Mouse (Mus musculus) hindbrain, embryonic 14.5 days (tissue): Measurements from ENCODE around the gene Cacna2d3. TPM values are rescaled to one million over a fixed set of nuclear protein-coding genes. Genes with fewer than 3 reads are reported as not detected.
A peak's percentile ranks its signal among the peaks of the same experiment; 100 is the strongest.

Experiments used
- ATAC-seq: fragments of 200-750 bp; cut with Nextera tagmentation; 2 replicates; pipeline ENCODE4 v1.8.0; 2017; ENCODE audit warnings: moderate number of reproducible peaks, mild to moderate bottlenecking, moderate TSS enrichment, moderate library complexity; ENCODE audit not compliant: low FRiP score
- DNase-seq: peaks from one replicate; pipeline ENCODE4 v3.0.0-alpha.2; 2015; ENCODE audit warnings: low spot score
- H3K27ac ChIP-seq: fragments of 300-500 bp; sonication (generic); 2 replicates; pipeline ENCODE4 v1.5.1; 2014; ENCODE audit warnings: mild to moderate bottlenecking, moderate library complexity
- H3K27me3 ChIP-seq: fragments of 300-500 bp; sonication (generic); 2 replicates; pipeline ENCODE4 v1.6.1; 2014; ENCODE audit warnings: mild to moderate bottlenecking, low read length, mixed read lengths; ENCODE audit not compliant: control insufficient read depth, insufficient read depth
- H3K36me3 ChIP-seq: fragments of 300-500 bp; sonication (generic); replicated peaks from 2 replicates; pipeline ENCODE4 v1.6.1; 2014; ENCODE audit not compliant: control insufficient read depth, insufficient read depth
- H3K4me1 ChIP-seq: fragments of 300-500 bp; sonication (generic); replicated peaks from 2 replicates; pipeline ENCODE4 v1.6.1; 2014; ENCODE audit warnings: antibody characterized with exemption, low read length, mixed read lengths; ENCODE audit not compliant: control insufficient read depth, insufficient read depth
- H3K4me2 ChIP-seq: fragments of 300-500 bp; sonication (generic); replicated peaks from 2 replicates; pipeline ENCODE4 v1.6.1; 2014; ENCODE audit warnings: mild to moderate bottlenecking, moderate library complexity
- H3K4me3 ChIP-seq: fragments of 300-500 bp; sonication (generic); replicated peaks from 2 replicates; pipeline ENCODE4 v1.5.1; 2014; ENCODE audit warnings: mild to moderate bottlenecking, low read length
- H3K9ac ChIP-seq: fragments of 300-500 bp; sonication (generic); 2 replicates; pipeline ENCODE4 v1.6.1; 2014
- H3K9me3 ChIP-seq: fragments of 300-500 bp; sonication (generic); 2 replicates; pipeline ENCODE4 v1.6.1; 2016; ENCODE audit warnings: low read length; ENCODE audit not compliant: control insufficient read depth
- WGBS: fragments of 180-500 bp; shearing (Covaris S2); extraction: QIAGEN DNeasy Blood & Tissue Kit; methylation state at CpG from one replicate; pipeline ENCODE4 v1.1.7; 2014; 5-methylcytosine and 5-hydroxymethylcytosine counted together
- polyA plus RNA-seq: library from polyadenylated mRNA; unstranded; fragments of >200 nt; fragmentation: Nextera tagmentation; extraction: Ambion mirVana; gene quantifications from 2 replicates; pipeline ENCODE4 v1.2.1, GENCODE M21; 2014

Gene Cacna2d3
- polyA plus RNA-seq, 1 experiment from 2014 or later = 61.6 TPM

DNA sequence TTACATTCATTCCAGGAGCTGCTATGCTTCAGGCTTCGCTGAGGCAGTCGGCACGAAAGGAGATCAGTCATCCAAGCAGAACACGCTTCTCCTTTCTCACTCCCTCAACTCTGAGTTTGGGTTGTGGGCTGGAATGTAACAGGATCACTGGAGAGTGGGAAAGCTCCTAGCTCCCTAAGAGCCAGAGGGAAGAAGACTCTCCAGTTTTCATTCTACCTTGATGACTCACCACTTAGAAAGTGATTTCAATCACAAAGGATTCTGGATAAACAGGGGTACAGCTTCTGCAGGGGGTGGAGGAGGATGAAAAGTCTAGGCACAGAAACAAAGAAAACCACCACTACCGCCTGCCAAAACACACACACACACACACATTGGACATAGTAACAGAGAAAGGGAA, 760.3 kb downstream of the Cacna2d3 start:
- ATAC-seq (no peak), DNase-seq (no peak)
- no peaks in the 10 kb centered on the region for H3K36me3 ChIP-seq
- H3K27ac ChIP-seq = no peak overlapping the region
- peaks cover 20% of the 10 kb centered on the region for H3K4me1 ChIP-seq
- H3K4me2 ChIP-seq = no peak overlapping the region
- H3K9me3 ChIP-seq = no peaks in the 10 kb centered on the region
- no peak overlapping the region for H3K9ac ChIP-seq
- H3K4me3 ChIP-seq = no peak overlapping the region
- no peaks in the 10 kb centered on the region for H3K27me3 ChIP-seq
- 81% methylated on average over 5 of the region's 5 CpGs for WGBS

- H3K9me3 ChIP-seq = no peaks in the 10 kb centered on the region
- peak overlapping the region; percentile 55 for H3K27ac ChIP-seq
- no peak for DNase-seq
- H3K36me3 ChIP-seq = no peaks in the 10 kb centered on the region
- no peak overlapping the region for H3K9ac ChIP-seq
- no peak overlapping the region for H3K4me3 ChIP-seq
- H3K4me2 ChIP-seq = no peak overlapping the region
- H3K27me3 ChIP-seq = no peaks in the 10 kb centered on the region
- 24% methylated on average over 3 of the region's 3 CpGs for WGBS
- peaks cover 31% of the 10 kb centered on the region for H3K4me1 ChIP-seq
- ATAC-seq = peak; percentile 34; the same call in 1 of the 2 replicates
Measured at GRCm38 (mm10) chr14:28959042-28959441, 762.6 kb downstream of the Cacna2d3 start.

DNA sequence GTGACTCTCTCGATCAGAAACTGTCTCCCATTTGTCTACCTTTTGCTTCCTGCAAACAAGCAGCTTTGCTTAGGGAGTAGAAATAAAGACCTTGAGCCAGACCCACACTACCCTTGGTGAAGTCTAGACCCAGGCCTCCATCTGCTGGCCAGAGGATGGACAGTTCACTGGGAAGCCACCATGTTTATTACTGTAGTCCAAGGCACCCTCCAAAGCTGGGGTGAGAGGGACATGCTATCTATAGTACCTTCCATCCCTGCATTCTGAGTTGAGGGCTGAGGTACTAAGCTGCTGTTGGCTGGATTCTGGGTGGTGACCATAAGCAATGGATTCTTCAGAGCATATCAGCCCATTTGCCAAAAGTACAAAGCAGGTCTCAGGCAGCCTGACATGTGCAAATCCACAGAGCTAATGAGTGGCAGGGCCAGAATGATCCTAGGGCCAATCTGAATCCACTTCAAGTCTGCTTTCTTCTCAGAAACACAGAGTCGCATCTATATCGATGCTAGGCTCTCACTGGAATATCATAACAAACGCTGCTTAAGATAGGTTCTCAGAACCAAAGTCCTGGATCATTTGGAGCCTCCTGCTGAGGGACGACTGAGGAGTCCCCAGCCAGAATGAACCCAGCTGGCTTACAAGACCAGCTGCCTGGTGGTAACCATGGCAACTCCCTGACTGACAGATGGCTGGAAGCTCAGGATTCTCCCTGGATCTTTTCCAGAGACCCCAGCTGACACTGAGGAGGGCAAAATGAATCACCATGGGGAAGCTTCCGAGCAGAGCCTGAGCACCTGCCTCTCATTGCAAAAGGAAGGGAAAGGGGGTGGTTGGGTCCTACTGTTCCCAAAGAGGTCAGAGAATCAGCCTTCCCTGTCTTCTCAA, 763.3 kb downstream of the Cacna2d3 start:
- peaks cover 32% of the 10 kb centered on the region for H3K4me1 ChIP-seq
- H3K27ac ChIP-seq = peak overlapping the region; percentile 73
- no peak overlapping the region for H3K4me3 ChIP-seq
- H3K27me3 ChIP-seq = no peaks in the 10 kb centered on the region
- H3K9ac ChIP-seq = no peak overlapping the region
- WGBS = 10% methylated on average over 6 of the region's 6 CpGs
- no peaks in the 10 kb centered on the region for H3K9me3 ChIP-seq
- DNase-seq = peak; percentile 83
- no peak overlapping the region for H3K4me2 ChIP-seq
- ATAC-seq = peak; percentile 93
- no peaks in the 10 kb centered on the region for H3K36me3 ChIP-seq

DNA sequence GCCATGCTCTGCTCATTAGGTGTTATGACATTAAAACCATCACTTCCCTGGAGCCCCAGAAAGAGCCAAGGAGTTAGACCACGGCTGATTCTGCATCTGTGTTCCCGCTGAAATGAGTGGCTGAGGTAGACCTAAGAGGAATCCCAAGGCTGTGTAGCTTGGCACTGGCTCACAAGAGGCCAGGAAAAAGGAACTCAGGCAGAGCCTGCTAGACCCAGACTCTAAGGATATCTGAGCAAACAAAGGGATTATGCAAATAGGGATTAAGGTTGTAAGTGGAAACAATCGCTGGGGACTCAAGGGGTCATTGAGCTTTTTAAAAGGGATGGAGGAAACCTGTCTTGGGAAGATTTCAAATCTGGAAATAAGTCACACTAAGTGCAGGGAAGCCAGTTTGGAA, 766.5 kb downstream of the Cacna2d3 start:
- Histone ChIP-seq H3K9ac (no peak overlapping the region), H3K27ac (no peak overlapping the region), H3K4me3 (no peak overlapping the region), H3K4me1 (peaks cover 32% of the 10 kb centered on the region), H3K4me2 (no peak overlapping the region), H3K36me3 (no peaks in the 10 kb centered on the region), H3K9me3 (no peaks in the 10 kb centered on the region), H3K27me3 (no peaks in the 10 kb centered on the region)
- no peak for DNase-seq
- WGBS = 8% methylated on average over 3 of the region's 3 CpGs
- no peak for ATAC-seq

DNA sequence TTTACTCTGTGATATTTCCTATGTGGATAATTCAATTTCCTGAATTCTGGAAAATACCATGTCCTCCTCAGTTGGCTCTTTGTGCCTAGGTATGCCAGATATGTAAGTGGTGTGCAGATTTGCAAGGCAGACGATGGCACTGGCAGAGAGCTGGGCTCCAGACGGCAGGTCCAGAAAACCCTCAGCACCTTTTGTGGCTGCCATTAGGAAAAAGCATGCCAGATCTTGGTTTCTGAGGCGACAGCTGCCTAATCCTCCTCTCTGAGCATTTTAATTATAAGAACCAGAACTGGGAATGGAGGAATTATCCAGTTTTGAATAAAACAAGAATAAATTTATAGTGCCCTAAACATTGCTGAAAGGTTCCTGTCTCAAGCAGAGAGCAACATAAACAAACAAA, 767.1 kb downstream of the Cacna2d3 start:
- Histone ChIP-seq H3K27ac (peak overlapping the region; percentile 53; the same call in 1 of the 2 replicates), H3K4me2 (no peak overlapping the region), H3K27me3 (no peaks in the 10 kb centered on the region), H3K4me1 (peaks cover 29% of the 10 kb centered on the region), H3K36me3 (no peaks in the 10 kb centered on the region), H3K9me3 (no peaks in the 10 kb centered on the region), H3K9ac (no peak overlapping the region), H3K4me3 (no peak overlapping the region)
- DNase-seq (no peak), ATAC-seq (no peak)
- WGBS = 18% methylated on average over 3 of the region's 3 CpGs

DNA sequence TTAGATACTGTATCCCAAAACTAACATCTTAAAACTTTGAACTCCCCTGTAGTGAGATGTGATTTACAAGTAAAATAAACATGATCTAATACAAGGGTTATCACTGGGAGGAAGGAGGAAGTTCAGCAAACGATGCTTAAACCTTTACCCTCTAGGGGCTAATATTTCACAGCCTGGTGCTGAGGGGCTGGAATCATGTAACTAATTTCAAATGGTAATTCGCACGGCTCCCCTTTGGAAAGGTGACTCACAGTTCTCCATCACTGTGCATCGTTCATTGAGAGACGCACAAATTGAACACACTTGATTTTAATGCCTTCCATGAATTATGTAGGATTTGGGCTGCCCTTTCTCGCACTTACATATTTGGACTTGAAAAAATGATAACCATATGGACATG, 767.6 kb downstream of the Cacna2d3 start:
- Histone ChIP-seq H3K27ac (no peak overlapping the region; the same call in 1 of the 2 replicates), H3K9ac (no peak overlapping the region), H3K4me1 (peaks cover 28% of the 10 kb centered on the region), H3K4me2 (no peak overlapping the region), H3K9me3 (no peaks in the 10 kb centered on the region), H3K27me3 (no peaks in the 10 kb centered on the region), H3K4me3 (no peak overlapping the region), H3K36me3 (no peaks in the 10 kb centered on the region)
- no peak for DNase-seq
- ATAC-seq = no peak
- 23% methylated on average over 6 of the region's 6 CpGs for WGBS

DNA sequence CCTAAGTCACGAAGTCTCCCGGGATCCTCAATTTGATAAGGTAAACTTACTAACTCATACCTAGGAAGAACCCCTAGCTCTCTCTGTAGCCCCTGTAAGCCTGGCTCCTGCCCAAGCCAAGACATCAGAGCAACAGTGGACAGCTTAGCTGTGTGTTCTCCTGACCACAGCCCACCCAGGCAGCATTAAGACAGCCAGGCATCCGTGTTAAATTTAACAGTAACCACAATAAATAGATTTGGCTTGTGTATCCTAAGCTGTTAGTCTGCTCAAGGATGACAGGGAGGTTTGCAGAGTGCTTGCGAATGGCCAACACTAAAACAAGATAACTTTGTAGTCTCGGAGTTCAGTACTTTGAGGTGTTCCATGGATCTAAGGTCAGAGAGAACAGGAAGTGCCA, 768.3 kb downstream of the Cacna2d3 start:
- no peak overlapping the region for H3K4me3 ChIP-seq
- DNase-seq (no peak), ATAC-seq (no peak)
- H3K27me3 ChIP-seq = no peaks in the 10 kb centered on the region
- H3K9me3 ChIP-seq = no peaks in the 10 kb centered on the region
- H3K27ac ChIP-seq = no peak overlapping the region
- no peaks in the 10 kb centered on the region for H3K36me3 ChIP-seq
- H3K9ac ChIP-seq = no peak overlapping the region
- no peak overlapping the region for H3K4me2 ChIP-seq
- 82% methylated on average over 5 of the region's 5 CpGs for WGBS
- peaks cover 26% of the 10 kb centered on the region for H3K4me1 ChIP-seq

- H3K27me3 ChIP-seq = no peaks in the 10 kb centered on the region
- peaks cover 25% of the 10 kb centered on the region for H3K4me1 ChIP-seq
- DNase-seq = no peak
- H3K27ac ChIP-seq = no peak overlapping the region
- no peaks in the 10 kb centered on the region for H3K9me3 ChIP-seq
- H3K9ac ChIP-seq = no peak overlapping the region
- no peaks in the 10 kb centered on the region for H3K36me3 ChIP-seq
- no peak overlapping the region for H3K4me2 ChIP-seq
- no peak for ATAC-seq
- no peak overlapping the region for H3K4me3 ChIP-seq
- 89% methylated on average over 2 of the region's 2 CpGs for WGBS
Measured at GRCm38 (mm10) chr14:28950499-28950898, 771.2 kb downstream of the Cacna2d3 start.

DNA sequence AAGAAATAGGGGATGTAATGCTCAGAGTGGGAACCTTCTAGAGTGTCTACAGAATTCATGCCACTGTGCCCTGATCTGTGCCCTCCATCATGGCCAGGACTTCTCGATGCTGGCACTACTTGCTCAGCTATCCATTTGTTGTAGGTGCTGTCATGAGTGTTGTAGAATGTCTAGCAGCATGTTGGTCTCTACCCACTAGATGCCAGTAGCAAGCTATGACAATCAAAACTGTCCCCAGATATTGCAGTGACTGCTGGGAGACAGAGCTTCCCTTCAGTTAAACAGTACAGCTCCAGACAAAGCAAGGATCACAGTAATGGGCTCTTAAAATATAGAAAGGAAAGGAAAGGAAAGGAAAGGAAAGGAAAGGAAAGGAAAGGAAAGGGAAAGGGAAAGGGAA, 771.9 kb downstream of the Cacna2d3 start:
- Histone ChIP-seq H3K36me3 (no peaks in the 10 kb centered on the region), H3K9me3 (no peaks in the 10 kb centered on the region), H3K4me3 (no peak overlapping the region), H3K27me3 (no peaks in the 10 kb centered on the region), H3K4me1 (peaks cover 20% of the 10 kb centered on the region), H3K4me2 (no peak overlapping the region), H3K27ac (no peak overlapping the region), H3K9ac (no peak overlapping the region)
- 100% methylated on average over 1 of the region's 1 CpGs for WGBS
- ATAC-seq (no peak), DNase-seq (no peak)
